Mouse (Mus musculus): ENCODE data around the gene Src. TPM values are rescaled to one million over a fixed set of nuclear protein-coding genes. Genes with fewer than 3 reads are reported as not detected.
"Not testable (repeated sequence)": the region's sequence is repeated elsewhere in the genome, so short reads cannot be mapped to it uniquely, and the experiment has no call there.

Src gene
- total RNA-seq, 2 experiments from 2014 or later: 135 to 137 TPM

- no peak for DNase-seq (ENCODE audit: low spot score in 2 of 2)
These were observed 54.2 kb downstream of the Src start for GRCm38 (mm10) chr2:157472469-157472868.

- no peak for DNase-seq (ENCODE audit: low spot score in 2 of 2)
These were observed 56.1 kb downstream of the Src start for GRCm38 (mm10) chr2:157474269-157474729.

GRCm38 (mm10) chr2:157475437-157476379 is 57.5 kb downstream of the Src start:
- no peak for DNase-seq (ENCODE audit: low spot score in 2 of 2)

- peak in 1 of 2 experiments; percentile 38 for DNase-seq (ENCODE audit: low spot score in 2 of 2)
These were observed 60.4 kb downstream of the Src start for GRCm38 (mm10) chr2:157478651-157479050.

GRCm38 (mm10) chr2:157479858-157480568 is 61.8 kb downstream of the Src start:
- peak; percentile 54 to 62 for DNase-seq (ENCODE audit: low spot score in 2 of 2)

GRCm38 (mm10) chr2:157482729-157483128 is 64.5 kb downstream of the Src start:
- DNase-seq (ENCODE audit: low spot score in 2 of 2): no peak

- DNase-seq (ENCODE audit: low spot score in 2 of 2): not testable (repeated sequence)
These were observed 68.3 kb downstream of the Src start for GRCm38 (mm10) chr2:157486559-157486958.

- no peak for DNase-seq (ENCODE audit: low spot score in 2 of 2)
These were observed 68.9 kb downstream of the Src start for GRCm38 (mm10) chr2:157486981-157487656.

- no peak for DNase-seq (ENCODE audit: low spot score in 2 of 2)
These were observed 69.5 kb downstream of the Src start for GRCm38 (mm10) chr2:157487733-157488175.

GRCm38 (mm10) chr2:157493240-157493639 is 75.0 kb downstream of the Src start:
- DNase-seq (ENCODE audit: low spot score in 2 of 2): peak; percentile 88 to 89

- DNase-seq (ENCODE audit: low spot score in 2 of 2): no peak
These were observed 80.3 kb downstream of the Src start for GRCm38 (mm10) chr2:157498529-157498928.

- DNase-seq (ENCODE audit: low spot score in 2 of 2): no peak
These were observed 82.1 kb downstream of the Src start for GRCm38 (mm10) chr2:157500364-157500763.

- DNase-seq (ENCODE audit: low spot score in 2 of 2): no peak
These were observed 83.1 kb downstream of the Src start for GRCm38 (mm10) chr2:157501324-157501723.

- peak; percentile 68 to 75 for DNase-seq (ENCODE audit: low spot score in 2 of 2)
These were observed 88.5 kb downstream of the Src start for GRCm38 (mm10) chr2:157506779-157507178.

GRCm38 (mm10) chr2:157509182-157509581 is 90.9 kb downstream of the Src start:
- no peak for DNase-seq (ENCODE audit: low spot score in 2 of 2)

- DNase-seq (ENCODE audit: low spot score in 2 of 2): no peak
These were observed 91.8 kb downstream of the Src start for GRCm38 (mm10) chr2:157510031-157510430.

GRCm38 (mm10) chr2:157512859-157513258 is 94.6 kb downstream of the Src start:
- DNase-seq (ENCODE audit: low spot score in 2 of 2): peak in 1 of 2 experiments; percentile 20

GRCm38 (mm10) chr2:157513737-157514208 is 95.5 kb downstream of the Src start:
- no peak for DNase-seq (ENCODE audit: low spot score in 2 of 2)

- no peak for DNase-seq (ENCODE audit: low spot score in 2 of 2)
These were observed 96.1 kb downstream of the Src start for GRCm38 (mm10) chr2:157514353-157514752.

- DNase-seq (ENCODE audit: low spot score in 2 of 2): no peak
These were observed 99.3 kb downstream of the Src start for GRCm38 (mm10) chr2:157517526-157517925.

- no peak for DNase-seq (ENCODE audit: low spot score in 2 of 2)
These were observed 100.2 kb downstream of the Src start for GRCm38 (mm10) chr2:157518451-157518850.

Data from left cerebral cortex, adult 18-20 months (tissue).